Mouse (Mus musculus) hindbrain, embryonic 12.5 days (tissue): ENCODE data around the gene Utrn. TPM values are rescaled to one million over a fixed set of nuclear protein-coding genes. Genes with fewer than 3 reads are reported as not detected.

ENCODE experiments used
- ATAC-seq: fragments of 200-750 bp; cut with Nextera tagmentation; 2 replicates; pipeline ENCODE4 v1.8.0; 2017; ENCODE audit warnings: moderate TSS enrichment; ENCODE audit not compliant: low FRiP score
- H3K27ac ChIP-seq: fragments of 300-500 bp; sonication (generic); 2 replicates; pipeline ENCODE4 v1.5.1; 2016; ENCODE audit warnings: mild to moderate bottlenecking
- H3K27me3 ChIP-seq: fragments of 300-500 bp; sonication (generic); 2 replicates; pipeline ENCODE4 v1.6.1; 2016; ENCODE audit warnings: mild to moderate bottlenecking
- H3K36me3 ChIP-seq: fragments of 300-500 bp; sonication (generic); 2 replicates; pipeline ENCODE4 v1.6.1; 2016; ENCODE audit warnings: mild to moderate bottlenecking
- H3K4me1 ChIP-seq: fragments of 300-500 bp; sonication (generic); 2 replicates; pipeline ENCODE4 v1.6.1; 2016
- H3K4me2 ChIP-seq: fragments of 300-500 bp; sonication (generic); replicated peaks from 2 replicates; pipeline ENCODE4 v1.6.1; 2016; ENCODE audit warnings: mild to moderate bottlenecking
- H3K4me3 ChIP-seq: fragments of 300-500 bp; sonication (generic); 2 replicates; pipeline ENCODE4 v1.5.1; 2016; ENCODE audit warnings: mild to moderate bottlenecking
- H3K9ac ChIP-seq: fragments of 300-500 bp; sonication (generic); 2 replicates; pipeline ENCODE4 v1.6.1; 2016; ENCODE audit warnings: mild to moderate bottlenecking, moderate library complexity
- H3K9me3 ChIP-seq: fragments of 300-500 bp; sonication (generic); replicated peaks from 2 replicates; pipeline ENCODE4 v1.6.1; 2016; ENCODE audit warnings: mild to moderate bottlenecking
- WGBS: fragments of 180-500 bp; shearing (Covaris S2); methylation state at CpG from one replicate; pipeline ENCODE4 v1.1.7; 2016; 5-methylcytosine and 5-hydroxymethylcytosine counted together
- polyA plus RNA-seq: library from polyadenylated mRNA; unstranded; fragments of >200 nt; fragmentation: Nextera tagmentation; extraction: Ambion mirVana; gene quantifications from 2 replicates; pipeline ENCODE4 v1.2.1, GENCODE M21; 2016

Utrn gene
- polyA plus RNA-seq, 1 experiment from 2014 or later: 56.0 TPM

- H3K27me3 ChIP-seq: peaks cover 2% of the 10 kb centered on the region; the same call in 1 of the 2 replicates
- WGBS: under 1% methylated on average over 12 of the region's 12 CpGs
- H3K9me3 ChIP-seq: no peaks in the 10 kb centered on the region
- peak overlapping the region; percentile 85 for H3K9ac ChIP-seq
- no peak; the same call in 1 of the 2 replicates for ATAC-seq
- H3K4me3 ChIP-seq: peak overlapping the region; percentile 75
- no peaks in the 10 kb centered on the region for H3K36me3 ChIP-seq
- H3K4me2 ChIP-seq: peak overlapping the region; percentile 97
- peaks cover 19% of the 10 kb centered on the region for H3K4me1 ChIP-seq
- peak overlapping the region; percentile 81; the same call in 1 of the 2 replicates for H3K27ac ChIP-seq
These were observed 1.4 kb downstream of the Utrn start for GRCm38 (mm10) chr10:12867733-12868188.

GRCm38 (mm10) chr10:12866971-12867732 lies 2.0 kb downstream of the Utrn start:
- Histone ChIP-seq H3K4me1 (peaks cover 19% of the 10 kb centered on the region), H3K36me3 (no peaks in the 10 kb centered on the region), H3K27ac (no peak overlapping the region), H3K4me3 (peak overlapping the region; percentile 75), H3K9ac (peak overlapping the region; percentile 85), H3K27me3 (peaks cover 2% of the 10 kb centered on the region; the same call in 1 of the 2 replicates), H3K4me2 (peak overlapping the region; percentile 97), H3K9me3 (no peaks in the 10 kb centered on the region)
- 3% methylated on average over 28 of the region's 28 CpGs for WGBS
- peak; percentile 11 for ATAC-seq

- H3K9ac ChIP-seq: no peak overlapping the region
- 89% methylated on average over 6 of the region's 6 CpGs for WGBS
These were observed 4.0 kb downstream of the Utrn start for GRCm38 (mm10) chr10:12865201-12865600.

GRCm38 (mm10) chr10:12863581-12863980 lies 5.6 kb downstream of the Utrn start:
- Histone ChIP-seq H3K27me3 (peaks cover 2% of the 10 kb centered on the region; the same call in 1 of the 2 replicates), H3K4me2 (no peak overlapping the region), H3K27ac (no peak overlapping the region), H3K36me3 (no peaks in the 10 kb centered on the region), H3K4me1 (peaks cover 19% of the 10 kb centered on the region), H3K9me3 (no peaks in the 10 kb centered on the region), H3K4me3 (no peak overlapping the region), H3K9ac (no peak overlapping the region)
- ATAC-seq: no peak
- 93% methylated on average over 9 of the region's 9 CpGs for WGBS

More at GRCm38 (mm10) chr10:12865201-12865600, 4.0 kb downstream of the Utrn start:
- no peak overlapping the region for H3K4me2 ChIP-seq
- no peaks in the 10 kb centered on the region for H3K9me3 ChIP-seq
- peaks cover 2% of the 10 kb centered on the region; the same call in 1 of the 2 replicates for H3K27me3 ChIP-seq
- no peak overlapping the region for H3K4me3 ChIP-seq
- no peak for ATAC-seq
- peaks cover 19% of the 10 kb centered on the region for H3K4me1 ChIP-seq
- no peaks in the 10 kb centered on the region for H3K36me3 ChIP-seq
- H3K27ac ChIP-seq: no peak overlapping the region

GRCm38 (mm10) chr10:12862047-12862446 lies 7.1 kb downstream of the Utrn start:
- no peak overlapping the region for H3K27ac ChIP-seq
- H3K27me3 ChIP-seq: no peaks in the 10 kb centered on the region
- no peaks in the 10 kb centered on the region for H3K36me3 ChIP-seq
- peaks cover 7% of the 10 kb centered on the region for H3K4me1 ChIP-seq
- H3K9me3 ChIP-seq: no peaks in the 10 kb centered on the region
- 88% methylated on average over 8 of the region's 8 CpGs for WGBS
- no peak overlapping the region for H3K9ac ChIP-seq
- no peak overlapping the region for H3K4me2 ChIP-seq
- ATAC-seq: no peak
- no peak overlapping the region for H3K4me3 ChIP-seq

- WGBS: 80% methylated on average over 2 of the region's 2 CpGs
- Histone ChIP-seq H3K4me1 (0 out of 2 replicates have a peak, but pooled peaks cover under 1% of the 10 kb centered on the region), H3K36me3 (no peaks in the 10 kb centered on the region), H3K9me3 (no peaks in the 10 kb centered on the region), H3K4me2 (no peak overlapping the region), H3K27me3 (no peaks in the 10 kb centered on the region), H3K4me3 (no peak overlapping the region), H3K27ac (no peak overlapping the region), H3K9ac (no peak overlapping the region)
- ATAC-seq: no peak
These were observed 7.8 kb downstream of the Utrn start for GRCm38 (mm10) chr10:12861381-12861780.

GRCm38 (mm10) chr10:12860765-12861164 lies 8.4 kb downstream of the Utrn start:
- ATAC-seq: no peak
- no peaks in the 10 kb centered on the region for H3K36me3 ChIP-seq

GRCm38 (mm10) chr10:12860331-12860730 lies 8.8 kb downstream of the Utrn start:
- no peaks in the 10 kb centered on the region for H3K4me1 ChIP-seq
- no peak overlapping the region for H3K4me2 ChIP-seq
- no peak overlapping the region for H3K27ac ChIP-seq
- no peaks in the 10 kb centered on the region for H3K9me3 ChIP-seq
- H3K36me3 ChIP-seq: no peaks in the 10 kb centered on the region
- no peak overlapping the region for H3K9ac ChIP-seq
- H3K27me3 ChIP-seq: no peaks in the 10 kb centered on the region
- ATAC-seq: no peak
- no peak overlapping the region for H3K4me3 ChIP-seq
- 84% methylated on average over 7 of the region's 7 CpGs for WGBS

More at GRCm38 (mm10) chr10:12860765-12861164, 8.4 kb downstream of the Utrn start:
- no peak overlapping the region for H3K4me3 ChIP-seq
- no peaks in the 10 kb centered on the region for H3K4me1 ChIP-seq
- H3K9ac ChIP-seq: no peak overlapping the region
- WGBS: 80% methylated on average over 4 of the region's 4 CpGs
- no peak overlapping the region for H3K27ac ChIP-seq
- H3K9me3 ChIP-seq: no peaks in the 10 kb centered on the region
- H3K4me2 ChIP-seq: no peak overlapping the region
- H3K27me3 ChIP-seq: no peaks in the 10 kb centered on the region

GRCm38 (mm10) chr10:12858017-12858416 lies 11.1 kb downstream of the Utrn start:
- H3K27ac ChIP-seq: no peak overlapping the region
- 79% methylated on average over 5 of the region's 5 CpGs for WGBS
- no peaks in the 10 kb centered on the region for H3K27me3 ChIP-seq
- H3K4me2 ChIP-seq: no peak overlapping the region
- ATAC-seq: no peak
- H3K36me3 ChIP-seq: no peaks in the 10 kb centered on the region
- no peak overlapping the region for H3K4me3 ChIP-seq
- no peaks in the 10 kb centered on the region for H3K9me3 ChIP-seq
- no peaks in the 10 kb centered on the region for H3K4me1 ChIP-seq
- H3K9ac ChIP-seq: no peak overlapping the region

- no peak for ATAC-seq
- Histone ChIP-seq H3K36me3 (no peaks in the 10 kb centered on the region), H3K9ac (no peak overlapping the region), H3K9me3 (no peaks in the 10 kb centered on the region), H3K27ac (no peak overlapping the region), H3K4me3 (no peak overlapping the region), H3K27me3 (no peaks in the 10 kb centered on the region), H3K4me2 (no peak overlapping the region), H3K4me1 (no peaks in the 10 kb centered on the region)
- 93% methylated on average over 6 of the region's 6 CpGs for WGBS
These were observed 14.9 kb downstream of the Utrn start for GRCm38 (mm10) chr10:12854298-12854697.

- no peaks in the 10 kb centered on the region for H3K27me3 ChIP-seq
- no peak for ATAC-seq
- no peak overlapping the region for H3K9ac ChIP-seq
- no peak overlapping the region for H3K4me3 ChIP-seq
- no peak overlapping the region for H3K27ac ChIP-seq
- no peaks in the 10 kb centered on the region for H3K4me1 ChIP-seq
- no peak overlapping the region for H3K4me2 ChIP-seq
- no peaks in the 10 kb centered on the region for H3K9me3 ChIP-seq
- no peaks in the 10 kb centered on the region for H3K36me3 ChIP-seq
- WGBS: 77% methylated on average over 6 of the region's 6 CpGs
These were observed 15.4 kb downstream of the Utrn start for GRCm38 (mm10) chr10:12853776-12854175.

GRCm38 (mm10) chr10:12853196-12853620 lies 16.0 kb downstream of the Utrn start:
- WGBS: 73% methylated on average over 7 of the region's 7 CpGs
- Histone ChIP-seq H3K27ac (no peak overlapping the region), H3K9me3 (no peaks in the 10 kb centered on the region), H3K36me3 (no peaks in the 10 kb centered on the region), H3K4me3 (no peak overlapping the region), H3K4me2 (no peak overlapping the region), H3K4me1 (no peaks in the 10 kb centered on the region), H3K9ac (no peak overlapping the region), H3K27me3 (no peaks in the 10 kb centered on the region)
- no peak for ATAC-seq
